Mouse (Mus musculus): Measurements from ENCODE around the gene Gm28372.

The Gm28372 gene

DNA sequence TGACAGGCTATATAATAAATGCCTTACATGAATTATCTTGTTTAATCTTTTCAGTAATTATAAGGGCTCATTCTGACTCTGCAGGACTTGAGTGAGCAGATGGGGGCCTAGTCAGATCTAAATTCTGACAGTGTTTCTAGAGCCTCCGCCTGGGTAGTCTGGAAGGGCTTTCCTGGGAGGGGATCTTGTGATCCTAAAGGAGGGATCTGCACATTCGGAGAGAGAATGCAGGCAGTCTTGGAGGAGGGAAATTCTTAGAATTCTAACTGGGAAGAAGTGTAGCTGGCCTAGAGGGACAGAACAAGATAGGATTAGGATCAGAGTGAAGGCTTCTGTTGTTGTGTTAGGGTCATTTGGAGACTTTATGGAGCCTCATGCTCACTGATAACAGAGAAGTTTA, 47.2 kb downstream of the Gm28372 start:
- DNase-seq, result no peak

DNA sequence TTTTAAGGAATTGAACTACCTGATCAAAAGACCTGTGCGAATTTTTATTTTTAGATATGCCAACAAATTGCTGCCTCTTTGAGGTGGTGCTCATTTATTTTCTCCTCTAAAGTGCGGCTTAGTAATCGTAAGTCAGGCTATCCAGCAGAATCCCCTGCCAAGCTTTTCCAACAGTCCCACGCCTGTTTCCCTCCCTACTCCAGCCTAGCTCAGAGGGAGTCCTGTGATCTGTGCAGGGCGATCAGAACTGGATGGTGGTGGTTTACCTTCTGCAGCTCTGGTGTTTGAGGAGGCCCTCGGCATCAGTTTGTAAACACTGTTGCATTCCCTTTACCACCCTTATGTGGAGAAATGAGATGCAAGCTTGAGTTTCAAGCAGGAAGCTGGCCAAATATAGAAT, 48.4 kb downstream of the Gm28372 start:
- no peak for DNase-seq

DNA sequence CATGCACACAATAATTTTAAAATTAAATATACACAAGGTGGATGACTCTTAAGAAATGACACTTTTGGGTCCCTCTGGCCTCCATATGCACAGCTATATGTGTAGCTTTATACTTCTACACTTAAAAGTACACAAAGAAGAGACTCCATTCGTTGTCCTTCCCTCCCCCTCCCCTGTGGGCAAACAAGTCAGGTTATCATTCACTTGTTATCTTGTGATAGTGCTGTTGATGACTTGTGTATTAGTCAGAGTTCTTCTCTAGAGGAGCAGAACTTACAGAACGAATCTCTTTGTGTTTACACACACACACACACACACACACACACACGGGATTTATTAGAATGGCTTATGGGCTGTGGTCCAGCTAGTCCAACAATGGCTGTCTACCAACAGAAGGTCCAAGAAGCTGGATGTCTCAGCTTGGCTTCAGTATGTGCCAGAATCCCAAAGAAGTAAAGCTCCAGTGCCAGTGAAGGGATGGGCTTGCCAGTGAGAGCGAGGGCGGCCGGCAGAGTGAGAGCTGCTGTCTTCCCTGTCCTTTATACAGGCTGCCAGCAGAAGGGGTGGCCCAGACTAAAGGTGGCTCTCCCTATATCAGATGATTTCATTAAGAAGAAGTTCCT, 49.8 kb downstream of the Gm28372 start:
- DNase-seq, result peak; percentile 74
